Mouse (Mus musculus): ENCODE results near the gene D230025D16Rik. TPM values are rescaled to one million over a fixed set of nuclear protein-coding genes. Genes with fewer than 3 reads are reported as not detected.
"Not testable (repeated sequence)": the region's sequence is repeated elsewhere in the genome, so short reads cannot be mapped to it uniquely, and the experiment has no call there.

Gene D230025D16Rik
- total RNA-seq, 2 experiments from 2014 or later: 37.8 to 38.5 TPM

GRCm38 (mm10) chr8:105288231-105288630 is 63.3 kb downstream of the D230025D16Rik start:
- intact Hi-C loops (cut with DNase I): loop anchor here (5.0 kb wide), 1 partner anchor 36 kb away; no protein-coding TSS in a partner anchor
- DNase-seq (ENCODE audit: low spot score in 2 of 2): no peak

GRCm38 (mm10) chr8:105288958-105289732 is 64.2 kb downstream of the D230025D16Rik start:
- intact Hi-C loops (cut with DNase I): loop anchor here (5.0 kb wide), 1 partner anchor 37 kb away; no protein-coding TSS in a partner anchor
- peak; percentile 95 to 96 for DNase-seq (ENCODE audit: low spot score in 2 of 2)

- peak in 1 of 2 experiments; percentile 42 for DNase-seq (ENCODE audit: low spot score in 2 of 2)
- intact Hi-C loops (cut with DNase I): loop anchor here (5.0 kb wide), 1 partner anchor 38 kb away; no protein-coding TSS in a partner anchor
Measured at GRCm38 (mm10) chr8:105289805-105290460, 65.0 kb downstream of the D230025D16Rik start, which contains the start of gene 4931428F04Rik. 4931428F04Rik (minus strand) TSS chr8:105289864.

GRCm38 (mm10) chr8:105290554-105291314 is 65.8 kb downstream of the D230025D16Rik start:
- intact Hi-C loops (cut with DNase I): no loop called here
- peak; percentile 56 to 72 for DNase-seq (ENCODE audit: low spot score in 2 of 2)

- DNase-seq (ENCODE audit: low spot score in 2 of 2); intact Hi-C loops (cut with DNase I): not testable (repeated sequence)
Measured at GRCm38 (mm10) chr8:105291364-105291763, 66.4 kb downstream of the D230025D16Rik start.

- DNase-seq (ENCODE audit: low spot score in 2 of 2); intact Hi-C loops (cut with DNase I): not testable (repeated sequence)
Measured at GRCm38 (mm10) chr8:105291802-105292201, 66.9 kb downstream of the D230025D16Rik start.

GRCm38 (mm10) chr8:105292471-105292870 is 67.5 kb downstream of the D230025D16Rik start:
- no peak for DNase-seq (ENCODE audit: low spot score in 2 of 2)
- intact Hi-C loops (cut with DNase I): no loop called here

GRCm38 (mm10) chr8:105293405-105293804 is 68.5 kb downstream of the D230025D16Rik start:
- DNase-seq (ENCODE audit: low spot score in 2 of 2): peak in 1 of 2 experiments; percentile 4
- intact Hi-C loops (cut with DNase I): no loop called here

GRCm38 (mm10) chr8:105294776-105295175 is 69.8 kb downstream of the D230025D16Rik start:
- no peak for DNase-seq (ENCODE audit: low spot score in 2 of 2)
- intact Hi-C loops (cut with DNase I): loop anchor here (5.0 kb wide), 1 partner anchor 652 kb away; the partner anchor contains the start of gene Ciao2b

GRCm38 (mm10) chr8:105295256-105295655 is 70.3 kb downstream of the D230025D16Rik start:
- intact Hi-C loops (cut with DNase I): loop anchor here (5.0 kb wide), 1 partner anchor 653 kb away; the partner anchor contains the start of gene Ciao2b
- no peak for DNase-seq (ENCODE audit: low spot score in 2 of 2)

GRCm38 (mm10) chr8:105295895-105296573 is 71.1 kb downstream of the D230025D16Rik start, which contains the start of gene Exoc3l:
Exoc3l (minus strand) TSS chr8:105296101.
- intact Hi-C loops (cut with DNase I): loop anchor here (5.0 kb wide), 1 partner anchor 654 kb away; the partner anchor contains the start of gene Ciao2b
- DNase-seq (ENCODE audit: low spot score in 2 of 2): no peak

- intact Hi-C loops (cut with DNase I): loop anchor here (5.0 kb wide), 1 partner anchor 655 kb away; the partner anchor contains the start of gene Ciao2b
- DNase-seq (ENCODE audit: low spot score in 2 of 2): peak; percentile 92 to 94
Measured at GRCm38 (mm10) chr8:105297511-105298192, 72.7 kb downstream of the D230025D16Rik start, which contains the start of gene E2f4. E2f4 (plus strand) TSS chr8:105297663.

- DNase-seq (ENCODE audit: low spot score in 2 of 2): no peak
- intact Hi-C loops (cut with DNase I): loop anchor here (5.0 kb wide), 1 partner anchor 656 kb away; the partner anchor contains the start of gene Ciao2b
Measured at GRCm38 (mm10) chr8:105298351-105299252, 73.7 kb downstream of the D230025D16Rik start.

- no peak for DNase-seq (ENCODE audit: low spot score in 2 of 2)
- intact Hi-C loops (cut with DNase I): loop anchor here (5.0 kb wide), 1 partner anchor 658 kb away; the partner anchor contains the start of gene Ciao2b
Measured at GRCm38 (mm10) chr8:105299962-105300361, 75.0 kb downstream of the D230025D16Rik start.

Measured in left cerebral cortex, postnatal 36 days (tissue).